Mouse (Mus musculus): ENCODE measurements around the gene Fbxl12. TPM values are rescaled to one million over a fixed set of nuclear protein-coding genes. Genes with fewer than 3 reads are reported as not detected.
"Not testable (repeated sequence)": the region's sequence is repeated elsewhere in the genome, so short reads cannot be mapped to it uniquely, and the experiment has no call there.

Fbxl12 gene
- total RNA-seq (2021): 10 to 100 TPM; 18.0 to 19.5 TPM

GRCm38 (mm10) chr9:20644360-20645081 is at the start of gene Fbxl12:
Gene Fbxl12 (minus strand): TSS chr9:20644767.
- peak; percentile 71 to 79 for DNase-seq (ENCODE audit: extremely low spot score in 1 of 2, low spot score in 2 of 2)

GRCm38 (mm10) chr9:20692863-20693262 is 48.3 kb upstream of the Fbxl12 start:
- DNase-seq (ENCODE audit: extremely low spot score in 1 of 2, low spot score in 2 of 2): no peak
- intact Hi-C loops (cut with DNase I): no loop called here

More at GRCm38 (mm10) chr9:20644360-20645081, at the start of gene Fbxl12:
- intact Hi-C loops (cut with DNase I): loop anchor here (10.0 kb wide), 1 partner anchor 180 kb away; the partner anchor contains the start of gene Zfp26

GRCm38 (mm10) chr9:20690449-20690848 is 45.9 kb upstream of the Fbxl12 start:
- intact Hi-C loops (cut with DNase I); DNase-seq (ENCODE audit: extremely low spot score in 1 of 2, low spot score in 2 of 2): not testable (repeated sequence)

GRCm38 (mm10) chr9:20689913-20690312 is 45.3 kb upstream of the Fbxl12 start:
- no peak for DNase-seq (ENCODE audit: extremely low spot score in 1 of 2, low spot score in 2 of 2)
- intact Hi-C loops (cut with DNase I): no loop called here

- no peak for DNase-seq (ENCODE audit: extremely low spot score in 1 of 2, low spot score in 2 of 2)
- intact Hi-C loops (cut with DNase I): no loop called here
These were observed 44.8 kb upstream of the Fbxl12 start for GRCm38 (mm10) chr9:20689403-20689802.

GRCm38 (mm10) chr9:20685081-20685861 is 40.7 kb upstream of the Fbxl12 start:
- DNase-seq (ENCODE audit: extremely low spot score in 1 of 2, low spot score in 2 of 2): peak; percentile 37 to 70
- intact Hi-C loops (cut with DNase I): no loop called here

GRCm38 (mm10) chr9:20682389-20682722 is 37.8 kb upstream of the Fbxl12 start:
- no peak for DNase-seq (ENCODE audit: extremely low spot score in 1 of 2, low spot score in 2 of 2)

GRCm38 (mm10) chr9:20681546-20682388 is 37.2 kb upstream of the Fbxl12 start:
- intact Hi-C loops (cut with DNase I): loop anchor here (5.0 kb wide), 1 partner anchor 46 kb away; no protein-coding TSS in a partner anchor
- DNase-seq (ENCODE audit: extremely low spot score in 1 of 2, low spot score in 2 of 2): no peak

More at GRCm38 (mm10) chr9:20682389-20682722, 37.8 kb upstream of the Fbxl12 start:
- intact Hi-C loops (cut with DNase I): loop anchor here (5.0 kb wide), 1 partner anchor 45 kb away; no protein-coding TSS in a partner anchor

GRCm38 (mm10) chr9:20680378-20680958 is 35.9 kb upstream of the Fbxl12 start:
- no peak for DNase-seq (ENCODE audit: extremely low spot score in 1 of 2, low spot score in 2 of 2)
- intact Hi-C loops (cut with DNase I): loop anchor here (5.0 kb wide), 1 partner anchor 47 kb away; no protein-coding TSS in a partner anchor

- intact Hi-C loops (cut with DNase I): no loop called here
These were observed 33.3 kb upstream of the Fbxl12 start for GRCm38 (mm10) chr9:20677892-20678291.

GRCm38 (mm10) chr9:20672047-20672446 is 27.5 kb upstream of the Fbxl12 start:
- intact Hi-C loops (cut with DNase I): no loop called here
- peak in 1 of 2 experiments; percentile 55 for DNase-seq (ENCODE audit: extremely low spot score in 1 of 2, low spot score in 2 of 2)

More at GRCm38 (mm10) chr9:20677892-20678291, 33.3 kb upstream of the Fbxl12 start:
- no peak for DNase-seq (ENCODE audit: extremely low spot score in 1 of 2, low spot score in 2 of 2)

GRCm38 (mm10) chr9:20668065-20668464 is 23.5 kb upstream of the Fbxl12 start:
- DNase-seq (ENCODE audit: extremely low spot score in 1 of 2, low spot score in 2 of 2): peak in 1 of 2 experiments; percentile 36
- intact Hi-C loops (cut with DNase I): no loop called here

- intact Hi-C loops (cut with DNase I): no loop called here
- DNase-seq (ENCODE audit: extremely low spot score in 1 of 2, low spot score in 2 of 2): peak in 1 of 2 experiments; percentile 26
These were observed 22.0 kb upstream of the Fbxl12 start for GRCm38 (mm10) chr9:20666510-20667034.

GRCm38 (mm10) chr9:20665925-20666324 is 21.4 kb upstream of the Fbxl12 start:
- peak in 1 of 2 experiments; percentile 51 for DNase-seq (ENCODE audit: extremely low spot score in 1 of 2, low spot score in 2 of 2)
- intact Hi-C loops (cut with DNase I): no loop called here

GRCm38 (mm10) chr9:20664982-20665637 is 20.5 kb upstream of the Fbxl12 start:
- intact Hi-C loops (cut with DNase I): loop anchor here (5.0 kb wide), 2 partner anchors 77 to 167 kb away; no protein-coding TSS in a partner anchor
- DNase-seq (ENCODE audit: extremely low spot score in 1 of 2, low spot score in 2 of 2): peak in 1 of 2 experiments; percentile 27

- peak in 1 of 2 experiments; percentile 38 for DNase-seq (ENCODE audit: extremely low spot score in 1 of 2, low spot score in 2 of 2)
- intact Hi-C loops (cut with DNase I): loop anchor here (5.0 kb wide), 2 partner anchors 78 to 168 kb away; no protein-coding TSS in a partner anchor
These were observed 19.8 kb upstream of the Fbxl12 start for GRCm38 (mm10) chr9:20664366-20664765.

- DNase-seq (ENCODE audit: extremely low spot score in 1 of 2, low spot score in 2 of 2): peak; percentile 60 to 66
- intact Hi-C loops (cut with DNase I): loop anchor here (5.0 kb wide), 2 partner anchors 78 to 168 kb away; no protein-coding TSS in a partner anchor
These were observed 19.4 kb upstream of the Fbxl12 start for GRCm38 (mm10) chr9:20663956-20664355.

All from left cerebral cortex, postnatal 10 days (tissue).